Mouse (Mus musculus): ENCODE measurements at regions not wholly inside any gene's neighbourhood (a gene's known extent, or its start where the extent isn't known, plus 50 kb on each side); places are given as distances from the start of the nearest gene placed in this dataset.
"Not testable (repeated sequence)": the region's sequence is repeated elsewhere in the genome, so short reads cannot be mapped to it uniquely, and the experiment has no call there.

GRCm38 (mm10) chr5:64586316-64586715 lies 216.9 kb upstream of the Klf3 start:
- DNase-seq: no peak

GRCm38 (mm10) chr5:64586933-64587332 lies 216.3 kb upstream of the Klf3 start:
- DNase-seq: no peak

GRCm38 (mm10) chr5:64587895-64588738 lies 215.1 kb upstream of the Klf3 start:
- no peak for DNase-seq

- not testable (repeated sequence) for DNase-seq
These were observed 214.4 kb upstream of the Klf3 start for GRCm38 (mm10) chr5:64588768-64589167.

GRCm38 (mm10) chr5:64590036-64590435 lies 213.2 kb upstream of the Klf3 start:
- no peak for DNase-seq

- DNase-seq: no peak
These were observed 212.4 kb upstream of the Klf3 start for GRCm38 (mm10) chr5:64590747-64591146.

- DNase-seq: no peak
These were observed 211.4 kb upstream of the Klf3 start for GRCm38 (mm10) chr5:64591792-64592191.

- no peak for DNase-seq
These were observed 208.0 kb upstream of the Klf3 start for GRCm38 (mm10) chr5:64595220-64595619.

GRCm38 (mm10) chr5:64595751-64596344 lies 207.3 kb upstream of the Klf3 start:
- DNase-seq: no peak

GRCm38 (mm10) chr5:64597021-64597420 lies 206.2 kb upstream of the Klf3 start:
- no peak for DNase-seq

- DNase-seq: no peak
These were observed 205.7 kb upstream of the Klf3 start for GRCm38 (mm10) chr5:64597451-64597850.

- DNase-seq: no peak
These were observed 204.6 kb upstream of the Klf3 start for GRCm38 (mm10) chr5:64598606-64599005.

GRCm38 (mm10) chr5:64599015-64599414 lies 204.2 kb upstream of the Klf3 start:
- DNase-seq: no peak

- no peak for DNase-seq
These were observed 203.3 kb upstream of the Klf3 start for GRCm38 (mm10) chr5:64599865-64600288.

GRCm38 (mm10) chr5:64600392-64600791 lies 202.8 kb upstream of the Klf3 start:
- DNase-seq: no peak

- no peak for DNase-seq
These were observed 202.4 kb upstream of the Klf3 start for GRCm38 (mm10) chr5:64600811-64601210.

GRCm38 (mm10) chr5:64601285-64601684 lies 201.9 kb upstream of the Klf3 start:
- DNase-seq: no peak

- no peak for DNase-seq
These were observed 201.4 kb upstream of the Klf3 start for GRCm38 (mm10) chr5:64601832-64602231.

- DNase-seq: no peak
These were observed 200.7 kb upstream of the Klf3 start for GRCm38 (mm10) chr5:64602356-64602936.

GRCm38 (mm10) chr5:64602996-64603755 lies 200.0 kb upstream of the Klf3 start:
- DNase-seq: no peak

GRCm38 (mm10) chr5:64605171-64605570 lies 198.0 kb upstream of the Klf3 start:
- no peak for DNase-seq

- no peak for DNase-seq
These were observed 197.2 kb upstream of the Klf3 start for GRCm38 (mm10) chr5:64605991-64606390.

All from adrenal gland, postnatal 14 days (tissue).